Mouse (Mus musculus) adrenal gland, adult 2 months (tissue): ENCODE measurements around the gene Gm40193. TPM values are rescaled to one million over a fixed set of nuclear protein-coding genes. Genes with fewer than 3 reads are reported as not detected.
A peak's percentile ranks its signal among the peaks of the same experiment; 100 is the strongest.

ENCODE experiments used
- DNase-seq: peaks from one replicate; pipeline ENCODE4 v3.0.0; 2021
- polyA plus RNA-seq: library from polyadenylated mRNA; depleted of rRNA; stranded (reverse); fragments of >200 nt; gene quantifications from 2 replicates; pipeline ENCODE4 v1.2.3, GENCODE M21; 2012; rRNA removed
- total RNA-seq, 2 experiments: library from RNA; stranded (reverse); gene quantifications; 2 replicates each; pipeline ENCODE4 v1.2.3; 2021

Gm40193 gene
- total and polyA plus RNA-seq, 3 experiments = not detected

GRCm38 (mm10) chr11:70506385-70506784, 26.4 kb downstream of the Gm40193 start:
- peak; percentile 65 for DNase-seq

DNA sequence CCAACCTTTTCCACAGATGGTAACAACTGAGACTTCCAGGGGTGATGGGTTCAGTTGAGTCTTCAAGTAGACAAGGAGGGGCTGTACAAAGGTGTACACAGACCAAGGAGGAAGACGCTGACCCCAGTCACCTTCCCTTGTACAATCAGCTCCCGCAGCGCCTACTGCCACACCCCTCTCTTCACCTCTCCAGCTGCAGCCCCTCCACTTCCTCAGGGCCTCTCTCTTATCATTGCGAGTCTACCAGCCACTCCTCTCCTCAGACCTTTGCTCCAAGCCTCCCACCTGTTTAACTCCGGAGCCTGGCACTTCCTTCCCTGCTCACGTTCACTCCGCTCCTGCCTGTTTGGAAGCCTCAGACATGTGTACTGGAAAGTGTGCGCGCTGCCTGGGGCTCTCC, 27.8 kb downstream of the Gm40193 start, which contains the start of gene Tm4sf5:
TSS of gene Tm4sf5 (plus strand) at position 275 of the 400 bp plus-strand sequence.
- DNase-seq = no peak

- no peak for DNase-seq
Measured at GRCm38 (mm10) chr11:70502018-70502417, 30.7 kb downstream of the Gm40193 start.

DNA sequence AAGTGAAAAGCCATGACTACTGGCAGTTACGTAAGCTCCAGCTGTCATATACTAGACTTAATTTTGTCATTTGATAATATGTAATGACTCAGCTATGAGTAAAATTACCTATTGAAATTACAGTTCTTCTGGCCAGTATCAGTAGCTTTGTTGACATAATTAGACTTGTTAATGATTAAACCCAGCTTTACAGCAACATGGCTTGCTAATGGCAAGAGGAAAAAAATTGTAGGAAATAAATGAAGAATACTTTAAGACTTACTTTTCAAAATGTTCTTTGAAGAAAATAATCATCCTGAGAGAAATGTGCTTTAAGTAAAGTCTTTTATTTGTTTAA, 32.3 kb downstream of the Gm40193 start:
- DNase-seq = no peak

- DNase-seq = peak; percentile 78
Measured at GRCm38 (mm10) chr11:70499566-70500475, 32.9 kb downstream of the Gm40193 start.

DNA sequence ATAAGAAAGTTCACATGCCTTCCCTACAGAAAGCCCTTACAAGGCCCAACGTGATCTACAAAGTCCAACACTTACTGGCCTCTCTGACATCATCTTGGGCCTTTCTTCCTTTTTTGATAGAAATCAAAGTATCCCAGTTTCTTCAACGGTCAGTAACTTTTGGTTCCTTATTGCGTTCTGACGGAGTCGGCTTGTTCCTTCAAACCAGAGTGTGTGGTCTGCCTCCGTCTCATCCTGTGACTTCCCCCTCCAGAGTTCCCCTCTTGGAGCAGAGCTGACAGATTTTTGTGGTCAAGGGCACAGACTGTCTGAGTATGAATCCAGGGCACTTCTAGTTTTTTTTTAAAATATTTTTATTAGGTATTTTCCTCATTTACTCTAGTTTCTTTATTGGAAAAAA, 43.1 kb downstream of the Gm40193 start:
- DNase-seq = no peak

DNA sequence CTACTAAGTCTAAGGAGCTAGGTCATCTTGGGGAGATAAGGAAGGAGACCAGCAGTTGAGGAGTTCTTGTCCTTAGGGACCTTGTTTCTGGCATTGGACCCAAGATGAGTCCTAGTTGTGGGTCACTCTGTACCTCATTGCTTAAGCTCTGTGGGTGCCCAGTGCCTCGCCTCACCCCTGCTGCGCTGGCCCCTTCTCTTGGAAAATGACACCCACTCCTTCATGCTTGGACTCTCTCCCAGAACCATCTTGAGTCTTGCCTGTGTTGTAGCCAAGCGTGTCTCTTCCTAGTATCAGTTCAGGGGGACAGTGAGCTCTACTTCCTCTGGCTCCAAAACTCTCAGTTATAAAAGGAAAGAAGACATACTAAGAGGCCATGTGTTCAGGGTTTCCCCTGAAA, 43.6 kb downstream of the Gm40193 start:
- no peak for DNase-seq

DNA sequence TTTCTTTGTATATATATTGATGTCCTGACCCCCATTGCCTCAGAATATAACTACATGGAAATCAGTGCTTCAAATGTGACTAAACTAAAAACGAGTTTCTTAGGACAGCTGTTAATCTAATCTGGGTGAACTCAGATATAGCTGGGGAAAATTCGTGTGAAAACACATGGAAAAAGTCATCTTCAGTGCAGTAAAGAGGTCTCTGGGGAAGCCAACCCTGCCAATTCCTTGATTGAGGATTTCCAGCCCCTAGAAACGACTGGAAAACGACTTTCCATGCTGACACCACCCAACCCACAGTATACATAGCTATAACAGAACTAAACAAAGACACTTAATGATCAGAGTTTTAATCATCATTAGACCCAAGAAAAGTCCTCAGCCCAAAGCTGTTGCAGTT, 44.9 kb downstream of the Gm40193 start:
- no peak for DNase-seq

- no peak for DNase-seq
Measured at GRCm38 (mm10) chr11:70485498-70485897, 47.2 kb downstream of the Gm40193 start.

Other genes starting within 250 kb of the Gm40193 start
- gene Alox12e, start 210.3 kb downstream of the Gm40193 start, total RNA-seq = not detected
- 0.06 TPM in 1 of 2 replicates, not detected in the other for gene Alox12e, start 210.3 kb downstream of the Gm40193 start, polyA plus RNA-seq
- 1 to 10 TPM; 2.8 to 6.8 TPM for gene Alox15, start 180.9 kb downstream of the Gm40193 start, total RNA-seq
- 1.1 and 2.7 TPM in 2 replicates for gene Alox15, start 180.9 kb downstream of the Gm40193 start, polyA plus RNA-seq
- gene Pelp1, start 122.9 kb downstream of the Gm40193 start, total RNA-seq = 10 to 100 TPM; 15.4 to 22.2 TPM
- gene Pelp1, start 122.9 kb downstream of the Gm40193 start, polyA plus RNA-seq = 25.0 and 39.1 TPM in 2 replicates
- gene Arrb2, start 100.3 kb downstream of the Gm40193 start, total RNA-seq = 10 to 100 TPM; 27.2 to 27.7 TPM
- gene Arrb2, start 100.3 kb downstream of the Gm40193 start, polyA plus RNA-seq = 24.2 and 26.9 TPM in 2 replicates
- 10 to 100 TPM; 20.4 to 21.6 TPM for gene Med11, start 81.0 kb downstream of the Gm40193 start, total RNA-seq
- 8.9 TPM in 2 replicates for gene Med11, start 81.0 kb downstream of the Gm40193 start, polyA plus RNA-seq
- gene Zmynd15, start 73.5 kb downstream of the Gm40193 start, total RNA-seq = 1 to 10 TPM; 1.2 to 1.5 TPM
- gene Zmynd15, start 73.5 kb downstream of the Gm40193 start, polyA plus RNA-seq = 4.6 and 5.3 TPM in 2 replicates
- gene Cxcl16, start 73.0 kb downstream of the Gm40193 start, total RNA-seq = 10 to 100 TPM in 1 of 2 experiments, 1 to 10 TPM in 1; 9.4 to 14.0 TPM
- gene Cxcl16, start 73.0 kb downstream of the Gm40193 start, polyA plus RNA-seq = 16.2 and 18.7 TPM in 2 replicates
- 1 to 10 TPM in 1 of 2 experiments, under 1 TPM in 1; 0.52 to 1.5 TPM for gene Tm4sf5, start 27.7 kb downstream of the Gm40193 start, total RNA-seq
- gene Tm4sf5, start 27.7 kb downstream of the Gm40193 start, polyA plus RNA-seq = 0.51 TPM in 1 of 2 replicates, not detected in the other
- under 1 TPM in 1 of 2 experiments, not detected in 1; 0.45 TPM for gene Vmo1, start 18.3 kb downstream of the Gm40193 start, total RNA-seq
- gene Vmo1, start 18.3 kb downstream of the Gm40193 start, polyA plus RNA-seq = not detected in 2 replicates
- gene Gltpd2, start 13.7 kb downstream of the Gm40193 start, total RNA-seq = under 1 TPM in 1 of 2 experiments, not detected in 1; 0.23 TPM
- 0.22 and 0.31 TPM in 2 replicates for gene Gltpd2, start 13.7 kb downstream of the Gm40193 start, polyA plus RNA-seq
- gene Psmb6, start 7.6 kb downstream of the Gm40193 start, total RNA-seq = 100 to 1,000 TPM; 269 to 295 TPM
- 227 and 268 TPM in 2 replicates for gene Psmb6, start 7.6 kb downstream of the Gm40193 start, polyA plus RNA-seq
- gene Pld2, start 7.1 kb upstream of the Gm40193 start, total RNA-seq = 10 to 100 TPM in 1 of 2 experiments, 1 to 10 TPM in 1; 8.0 to 10.9 TPM
- 12.8 and 18.4 TPM in 2 replicates for gene Pld2, start 7.1 kb upstream of the Gm40193 start, polyA plus RNA-seq
- 10 to 100 TPM; 44.8 to 46.0 TPM for gene Mink1, start 29.9 kb upstream of the Gm40193 start, total RNA-seq
- gene Mink1, start 29.9 kb upstream of the Gm40193 start, polyA plus RNA-seq = 59.1 and 62.8 TPM in 2 replicates
- not detected for gene 4930544D05Rik, start 82.9 kb upstream of the Gm40193 start, total RNA-seq
- gene 4930544D05Rik, start 82.9 kb upstream of the Gm40193 start, polyA plus RNA-seq = not detected in 2 replicates
- gene Chrne, start 86.3 kb upstream of the Gm40193 start, total RNA-seq = not detected
- 0.30 TPM in 1 of 2 replicates, not detected in the other for gene Chrne, start 86.3 kb upstream of the Gm40193 start, polyA plus RNA-seq
- under 1 TPM in 1 of 2 experiments, not detected in 1; 0.12 TPM for gene Gp1ba, start 106.2 kb upstream of the Gm40193 start, total RNA-seq
- 0.03 TPM in 1 of 2 replicates, not detected in the other for gene Gp1ba, start 106.2 kb upstream of the Gm40193 start, polyA plus RNA-seq
- 100 to 1,000 TPM in 1 of 2 experiments, 10 to 100 TPM in 1; 76.9 to 106 TPM for gene Rnf167, start 114.3 kb upstream of the Gm40193 start, total RNA-seq
- 91.4 and 101 TPM in 2 replicates for gene Rnf167, start 114.3 kb upstream of the Gm40193 start, polyA plus RNA-seq
- gene Slc25a11, start 114.5 kb upstream of the Gm40193 start, total RNA-seq = 100 to 1,000 TPM; 124 to 140 TPM
- 118 and 139 TPM in 2 replicates for gene Slc25a11, start 114.5 kb upstream of the Gm40193 start, polyA plus RNA-seq
- 100 to 1,000 TPM; 833 to 893 TPM for gene Pfn1, start 121.7 kb upstream of the Gm40193 start, total RNA-seq
- gene Pfn1, start 121.7 kb upstream of the Gm40193 start, polyA plus RNA-seq = 2,948 and 4,143 TPM in 2 replicates
- 10 to 100 TPM; 18.3 to 67.6 TPM for gene Eno3, start 124.3 kb upstream of the Gm40193 start, total RNA-seq
- 8.0 and 16.9 TPM in 2 replicates for gene Eno3, start 124.3 kb upstream of the Gm40193 start, polyA plus RNA-seq
- 10 to 100 TPM; 83.5 to 85.9 TPM for gene Spag7, start 136.5 kb upstream of the Gm40193 start, total RNA-seq
- 12.3 and 16.0 TPM in 2 replicates for gene Spag7, start 136.5 kb upstream of the Gm40193 start, polyA plus RNA-seq
- 10 to 100 TPM; 36.8 to 51.7 TPM for gene Camta2, start 155.2 kb upstream of the Gm40193 start, total RNA-seq
- 44.8 and 58.4 TPM in 2 replicates for gene Camta2, start 155.2 kb upstream of the Gm40193 start, polyA plus RNA-seq
- 10 to 100 TPM in 1 of 2 experiments, 1 to 10 TPM in 1; 8.2 to 15.7 TPM for gene Inca1, start 167.2 kb upstream of the Gm40193 start, total RNA-seq
- 12.9 and 15.8 TPM in 2 replicates for gene Inca1, start 167.2 kb upstream of the Gm40193 start, polyA plus RNA-seq
- gene Kif1c, start 167.6 kb upstream of the Gm40193 start, total RNA-seq = 100 to 1,000 TPM; 184 to 214 TPM
- 71.5 and 79.5 TPM in 2 replicates for gene Kif1c, start 167.6 kb upstream of the Gm40193 start, polyA plus RNA-seq
- gene Zfp3, start 231.3 kb upstream of the Gm40193 start, total RNA-seq = 10 to 100 TPM in 1 of 2 experiments, 1 to 10 TPM in 1; 8.0 to 12.6 TPM
- 1.5 and 2.0 TPM in 2 replicates for gene Zfp3, start 231.3 kb upstream of the Gm40193 start, polyA plus RNA-seq